Mouse (Mus musculus): ENCODE results near the gene Gimap9. TPM values are rescaled to one million over a fixed set of nuclear protein-coding genes. Genes with fewer than 3 reads are reported as not detected.
"Not testable (repeated sequence)": the region's sequence is repeated elsewhere in the genome, so short reads cannot be mapped to it uniquely, and the experiment has no call there.

The Gimap9 gene
- polyA plus RNA-seq, 1 experiment = 0.92 TPM

DNA sequence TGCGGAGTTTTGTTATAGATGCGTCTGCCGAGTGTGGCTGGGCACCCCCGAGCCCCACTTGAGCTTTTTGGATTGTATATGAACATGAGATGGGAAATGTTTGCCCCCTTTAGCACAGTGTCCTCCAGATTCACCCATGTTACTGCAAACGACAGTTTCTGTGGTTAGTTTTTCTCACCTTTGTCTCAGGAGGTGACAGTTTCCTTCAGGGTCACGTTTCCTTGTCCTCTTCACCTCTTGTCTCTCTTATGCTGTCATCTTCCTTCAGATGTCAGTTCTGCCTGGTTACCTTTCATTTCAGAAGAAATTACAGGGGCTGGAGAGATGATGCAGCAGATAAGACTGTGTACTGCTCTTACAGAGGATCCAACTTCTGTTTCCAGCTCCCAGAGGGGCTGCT lies 3.8 kb downstream of the Gimap9 start:
- Histone ChIP-seq H3ac (ENCODE audit: control insufficient read depth, insufficient read length, low read depth) (no peak overlapping the region), H3K79me2 (ENCODE audit: control insufficient read depth, insufficient read depth) (no peaks in the 10 kb centered on the region), H3K4me3 (ENCODE audit: insufficient read depth, poor library complexity, severe bottlenecking) (no peak overlapping the region), H3K36me3 (ENCODE audit: control insufficient read depth, insufficient read depth) (no peaks in the 10 kb centered on the region), H3K27me3 (ENCODE audit: control insufficient read depth, insufficient read depth, insufficient read length) (no peaks in the 10 kb centered on the region), H3K79me3 (ENCODE audit: low read depth) (no peaks in the 10 kb centered on the region)
- TF ChIP-seq MYOD1 (IDR thresholded peaks at IDR 0.05; ENCODE audit: control insufficient read depth, insufficient read length, low read depth) (no peak), CEBPB (IDR thresholded peaks at IDR 0.05; ENCODE audit: low read depth) (no peak), CTCF (IDR thresholded peaks at IDR 0.05; ENCODE audit: control insufficient read depth, insufficient read depth, insufficient read length) (no peak), MAX (IDR thresholded peaks at IDR 0.05) (no peak), MYOG (IDR thresholded peaks at IDR 0.05; ENCODE audit: control insufficient read depth, extremely low read depth, insufficient read length) (no peak), FOSL1 (IDR thresholded peaks at IDR 0.05; ENCODE audit: insufficient read depth, low read length, poor library complexity, severe bottlenecking) (no peak), USF1 (IDR thresholded peaks at IDR 0.05; ENCODE audit: low read depth) (no peak)

DNA sequence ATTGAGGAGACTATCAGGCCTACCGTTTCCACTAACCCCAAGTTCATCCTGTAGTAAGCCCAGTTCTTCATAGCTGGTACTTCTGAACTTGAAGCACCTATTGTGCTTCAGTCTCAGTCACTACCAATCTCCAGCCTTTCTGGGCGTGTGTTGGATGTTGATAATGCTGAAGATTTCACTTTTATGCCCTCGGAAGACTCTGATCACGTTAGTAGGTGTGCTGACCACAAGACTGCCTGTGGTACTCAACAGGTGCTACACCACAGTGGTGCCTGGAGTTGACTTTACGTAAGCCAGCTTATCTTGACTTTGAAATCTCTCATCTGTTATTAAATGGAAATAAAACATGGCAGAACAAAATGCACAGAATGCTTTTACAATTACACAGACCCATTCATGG lies 4.5 kb downstream of the Gimap9 start:
- no peak overlapping the region for H3ac ChIP-seq (ENCODE audit: control insufficient read depth, insufficient read length, low read depth)
- no peaks in the 10 kb centered on the region for H3K36me3 ChIP-seq (ENCODE audit: control insufficient read depth, insufficient read depth)
- TF ChIP-seq FOSL1 (IDR thresholded peaks at IDR 0.05; ENCODE audit: insufficient read depth, low read length, poor library complexity, severe bottlenecking) (no peak), CEBPB (IDR thresholded peaks at IDR 0.05; ENCODE audit: low read depth) (no peak), MAX (IDR thresholded peaks at IDR 0.05) (no peak), MYOG (IDR thresholded peaks at IDR 0.05; ENCODE audit: control insufficient read depth, extremely low read depth, insufficient read length) (no peak), CTCF (IDR thresholded peaks at IDR 0.05; ENCODE audit: control insufficient read depth, insufficient read depth, insufficient read length) (no peak)
- H3K27me3 ChIP-seq (ENCODE audit: control insufficient read depth, insufficient read depth, insufficient read length) = no peaks in the 10 kb centered on the region
- no peaks in the 10 kb centered on the region for H3K79me3 ChIP-seq (ENCODE audit: low read depth)
- no peak overlapping the region for H3K4me3 ChIP-seq (ENCODE audit: insufficient read depth, poor library complexity, severe bottlenecking)
- H3K79me2 ChIP-seq (ENCODE audit: control insufficient read depth, insufficient read depth) = no peaks in the 10 kb centered on the region

- Histone ChIP-seq H3K36me3 (ENCODE audit: control insufficient read depth, insufficient read depth) (no peaks in the 10 kb centered on the region), H3K79me3 (ENCODE audit: low read depth) (no peaks in the 10 kb centered on the region), H3K27me3 (ENCODE audit: control insufficient read depth, insufficient read depth, insufficient read length) (no peaks in the 10 kb centered on the region), H3K4me3 (ENCODE audit: insufficient read depth, poor library complexity, severe bottlenecking) (no peak overlapping the region), H3ac (ENCODE audit: control insufficient read depth, insufficient read length, low read depth) (no peak overlapping the region), H3K79me2 (ENCODE audit: control insufficient read depth, insufficient read depth) (no peaks in the 10 kb centered on the region)
- TF ChIP-seq FOSL1 (IDR thresholded peaks at IDR 0.05; ENCODE audit: insufficient read depth, low read length, poor library complexity, severe bottlenecking) (no peak), CTCF (IDR thresholded peaks at IDR 0.05; ENCODE audit: control insufficient read depth, insufficient read depth, insufficient read length) (no peak), CEBPB (IDR thresholded peaks at IDR 0.05; ENCODE audit: low read depth) (no peak), MAX (IDR thresholded peaks at IDR 0.05) (no peak), USF1 (IDR thresholded peaks at IDR 0.05; ENCODE audit: low read depth) (no peak), MYOG (IDR thresholded peaks at IDR 0.05; ENCODE audit: control insufficient read depth, extremely low read depth, insufficient read length) (no peak), MYOD1 (IDR thresholded peaks at IDR 0.05; ENCODE audit: control insufficient read depth, insufficient read length, low read depth) (no peak)
Observed at GRCm38 (mm10) chr6:48681472-48682090, 5.7 kb downstream of the Gimap9 start.

- H3K36me3 ChIP-seq (ENCODE audit: control insufficient read depth, insufficient read depth) = no peaks in the 10 kb centered on the region
Observed at GRCm38 (mm10) chr6:48682271-48682670, 6.3 kb downstream of the Gimap9 start.

GRCm38 (mm10) chr6:48683263-48683821 lies 7.4 kb downstream of the Gimap9 start:
- H3K79me3 ChIP-seq (ENCODE audit: low read depth); H3K27me3 ChIP-seq (ENCODE audit: control insufficient read depth, insufficient read depth, insufficient read length); H3K4me3 ChIP-seq (ENCODE audit: insufficient read depth, poor library complexity, severe bottlenecking); H3K79me2 ChIP-seq (ENCODE audit: control insufficient read depth, insufficient read depth); H3K36me3 ChIP-seq (ENCODE audit: control insufficient read depth, insufficient read depth); H3ac ChIP-seq (ENCODE audit: control insufficient read depth, insufficient read length, low read depth): not testable (repeated sequence)

More at GRCm38 (mm10) chr6:48682271-48682670, 6.3 kb downstream of the Gimap9 start:
- no peak overlapping the region for H3K4me3 ChIP-seq (ENCODE audit: insufficient read depth, poor library complexity, severe bottlenecking)
- no peaks in the 10 kb centered on the region for H3K79me3 ChIP-seq (ENCODE audit: low read depth)
- H3ac ChIP-seq (ENCODE audit: control insufficient read depth, insufficient read length, low read depth) = no peak overlapping the region
- H3K79me2 ChIP-seq (ENCODE audit: control insufficient read depth, insufficient read depth) = no peaks in the 10 kb centered on the region
- H3K27me3 ChIP-seq (ENCODE audit: control insufficient read depth, insufficient read depth, insufficient read length) = no peaks in the 10 kb centered on the region
- TF ChIP-seq USF1 (IDR thresholded peaks at IDR 0.05; ENCODE audit: low read depth) (no peak), CTCF (IDR thresholded peaks at IDR 0.05; ENCODE audit: control insufficient read depth, insufficient read depth, insufficient read length) (no peak), CEBPB (IDR thresholded peaks at IDR 0.05; ENCODE audit: low read depth) (no peak), MYOG (IDR thresholded peaks at IDR 0.05; ENCODE audit: control insufficient read depth, extremely low read depth, insufficient read length) (no peak), MAX (IDR thresholded peaks at IDR 0.05) (no peak), MYOD1 (IDR thresholded peaks at IDR 0.05; ENCODE audit: control insufficient read depth, insufficient read length, low read depth) (no peak), FOSL1 (IDR thresholded peaks at IDR 0.05; ENCODE audit: insufficient read depth, low read length, poor library complexity, severe bottlenecking) (no peak)

DNA sequence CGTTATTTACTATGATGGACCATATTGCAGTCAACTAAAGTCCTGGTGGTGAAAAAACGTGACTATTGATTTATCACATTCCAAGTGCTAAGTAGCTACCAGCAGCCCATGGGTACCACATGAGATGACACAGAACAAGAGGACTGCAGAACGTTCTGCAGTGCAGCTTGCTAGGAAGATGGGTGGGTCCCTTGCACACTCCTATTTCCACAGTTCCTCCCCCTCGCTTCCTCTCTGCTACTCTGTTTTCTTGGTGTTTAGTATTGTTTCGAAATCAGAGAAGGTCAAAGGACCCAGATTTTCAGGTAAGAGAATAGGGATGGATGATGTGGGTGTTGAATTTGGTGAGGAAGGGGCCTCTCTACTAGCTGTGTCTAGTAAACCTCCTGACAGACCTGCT lies 8.4 kb downstream of the Gimap9 start, which contains the start of gene Gimap4:
Gene Gimap4, plus strand, starts transcription at position 231 of the 400 bp plus-strand sequence.
- Histone ChIP-seq H3K4me3 (ENCODE audit: insufficient read depth, poor library complexity, severe bottlenecking) (no peak within 1 kb of the TSS), H3K79me2 (ENCODE audit: control insufficient read depth, insufficient read depth) (no peaks in the 10 kb centered on the region), H3K36me3 (ENCODE audit: control insufficient read depth, insufficient read depth) (no peaks in the 10 kb centered on the region), H3ac (ENCODE audit: control insufficient read depth, insufficient read length, low read depth) (no peak within 1 kb of the TSS), H3K79me3 (ENCODE audit: low read depth) (no peaks in the 10 kb centered on the region), H3K27me3 (ENCODE audit: control insufficient read depth, insufficient read depth, insufficient read length) (no peaks in the 10 kb centered on the region)
- TF ChIP-seq MYOG (IDR thresholded peaks at IDR 0.05; ENCODE audit: control insufficient read depth, extremely low read depth, insufficient read length) (no peak), USF1 (IDR thresholded peaks at IDR 0.05; ENCODE audit: low read depth) (no peak), FOSL1 (IDR thresholded peaks at IDR 0.05; ENCODE audit: insufficient read depth, low read length, poor library complexity, severe bottlenecking) (no peak), CEBPB (IDR thresholded peaks at IDR 0.05; ENCODE audit: low read depth) (no peak), MAX (IDR thresholded peaks at IDR 0.05) (no peak), CTCF (IDR thresholded peaks at IDR 0.05; ENCODE audit: control insufficient read depth, insufficient read depth, insufficient read length) (no peak), MYOD1 (IDR thresholded peaks at IDR 0.05; ENCODE audit: control insufficient read depth, insufficient read length, low read depth) (no peak)
